Mouse (Mus musculus): ENCODE measurements around the gene Mogat2. TPM values are rescaled to one million over a fixed set of nuclear protein-coding genes. Genes with fewer than 3 reads are reported as not detected.

The Mogat2 gene
- polyA plus RNA-seq, 1 experiment from 2014 or later = 3.0 TPM

DNA sequence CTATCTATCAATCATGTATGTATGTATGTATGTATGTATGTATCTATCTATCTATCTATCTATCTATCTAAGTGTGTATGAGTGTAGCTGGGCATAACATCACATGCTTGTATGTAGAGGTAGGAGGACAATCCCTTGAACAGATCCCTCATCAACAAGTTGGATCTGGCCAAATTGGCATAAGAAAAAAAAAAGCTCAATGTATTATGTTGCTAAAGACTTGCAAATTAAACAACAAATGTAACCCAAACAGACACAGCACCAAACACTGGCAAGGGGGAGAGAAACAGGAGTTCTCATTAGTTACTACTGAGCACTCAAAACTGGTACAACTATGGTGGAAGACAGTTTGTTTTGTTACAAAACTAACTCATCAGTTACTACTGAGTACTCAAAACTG is 26.2 kb upstream of the Mogat2 start:
- Histone ChIP-seq H3K4me1 (peaks cover 13% of the 10 kb centered on the region), H3K36me3 (ENCODE audit: poor library complexity, severe bottlenecking) (no peaks in the 10 kb centered on the region), H3K9ac (no peak overlapping the region), H3K4me3 (no peak overlapping the region), H3K4me2 (no peak overlapping the region), H3K9me3 (replicated peaks) (no peaks in the 10 kb centered on the region), H3K27ac (no peak overlapping the region), H3K27me3 (0 out of 2 replicates have a peak, but pooled peaks cover 4% of the 10 kb centered on the region)
- ATAC-seq = no peak

GRCm38 (mm10) chr7:99263509-99263908 is 25.1 kb upstream of the Mogat2 start:
- H3K9me3 ChIP-seq (replicated peaks) = no peaks in the 10 kb centered on the region
- H3K27me3 ChIP-seq = 0 out of 2 replicates have a peak, but pooled peaks cover 4% of the 10 kb centered on the region
- H3K9ac ChIP-seq = no peak overlapping the region
- no peak overlapping the region for H3K4me2 ChIP-seq
- H3K27ac ChIP-seq = no peak overlapping the region
- H3K36me3 ChIP-seq (ENCODE audit: poor library complexity, severe bottlenecking) = no peaks in the 10 kb centered on the region
- H3K4me3 ChIP-seq = no peak overlapping the region
- no peak for ATAC-seq
- 78% methylated on average over 4 of the region's 4 CpGs for WGBS
- peaks cover 4% of the 10 kb centered on the region; the same call in 1 of the 2 replicates for H3K4me1 ChIP-seq

DNA sequence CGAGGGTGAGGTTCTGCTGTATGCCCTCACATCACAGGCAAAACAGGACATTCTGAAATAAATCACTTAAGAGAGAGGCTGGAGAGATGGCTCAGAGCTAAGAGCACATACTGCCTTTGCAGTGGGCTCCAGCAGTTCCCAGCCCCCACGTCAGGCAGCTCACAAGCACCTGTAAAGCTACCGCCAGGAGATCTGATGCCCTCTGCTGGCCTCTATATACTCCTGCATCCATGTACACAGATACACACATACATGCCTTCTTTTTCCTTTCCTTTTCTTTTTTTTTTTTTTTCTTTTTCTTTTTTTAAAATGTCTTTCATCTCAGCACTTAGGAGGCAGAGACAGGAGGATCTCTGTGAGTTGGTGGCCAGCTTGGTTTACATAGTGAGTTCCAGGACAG is 23.5 kb upstream of the Mogat2 start:
- Histone ChIP-seq H3K4me3 (no peak overlapping the region), H3K9me3 (replicated peaks) (no peaks in the 10 kb centered on the region), H3K9ac (no peak overlapping the region), H3K4me1 (peaks cover 4% of the 10 kb centered on the region; the same call in 1 of the 2 replicates), H3K36me3 (ENCODE audit: poor library complexity, severe bottlenecking) (no peaks in the 10 kb centered on the region), H3K27ac (no peak overlapping the region), H3K27me3 (0 out of 2 replicates have a peak, but pooled peaks cover 4% of the 10 kb centered on the region), H3K4me2 (no peak overlapping the region)
- 45% methylated on average over 3 of the region's 3 CpGs for WGBS
- no peak for ATAC-seq

DNA sequence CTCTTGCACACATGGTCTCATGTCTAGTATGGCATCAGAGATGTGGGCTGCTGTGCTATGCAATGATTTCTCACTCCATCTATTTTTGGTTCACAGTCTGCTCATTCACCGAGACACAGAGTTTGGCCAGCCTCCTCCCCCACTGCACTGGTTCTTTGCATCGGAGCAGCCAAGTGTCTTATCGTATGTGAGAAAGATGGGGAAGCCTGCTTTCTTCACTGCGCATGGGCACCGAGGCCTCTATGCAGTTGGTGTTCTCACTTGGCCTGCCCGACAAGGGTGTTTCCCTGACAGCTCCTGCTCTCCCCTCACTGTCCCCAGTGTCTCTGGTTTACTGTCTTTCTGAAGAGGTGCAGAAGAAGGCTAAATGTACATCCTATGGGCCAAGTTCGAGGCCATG is 16.6 kb upstream of the Mogat2 start:
- H3K36me3 ChIP-seq (ENCODE audit: poor library complexity, severe bottlenecking) = no peaks in the 10 kb centered on the region
- no peak for ATAC-seq
- WGBS = 86% methylated on average over 7 of the region's 7 CpGs

DNA sequence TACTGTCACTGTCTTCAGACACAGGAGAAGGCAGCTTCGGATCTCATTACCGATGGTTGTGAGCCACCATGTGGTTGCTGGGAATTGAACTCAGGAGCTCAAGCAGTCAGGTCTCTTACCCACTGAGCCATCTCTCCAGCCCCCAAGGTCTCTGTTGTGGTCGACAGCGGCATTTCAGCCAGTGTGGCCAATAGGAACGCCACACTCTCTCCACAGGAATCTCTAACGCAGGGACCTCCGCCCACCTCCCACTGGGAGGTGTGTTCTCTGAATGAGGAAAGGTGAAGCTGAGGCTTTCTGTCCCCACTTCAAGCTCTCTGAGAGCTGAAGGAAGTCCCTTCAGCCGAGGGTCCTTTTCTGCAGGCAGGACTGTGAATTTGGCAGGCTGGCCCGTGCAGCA is 12.0 kb upstream of the Mogat2 start:
- no peaks in the 10 kb centered on the region for H3K36me3 ChIP-seq (ENCODE audit: poor library complexity, severe bottlenecking)
- no peaks in the 10 kb centered on the region for H3K9me3 ChIP-seq (replicated peaks)
- peaks cover 18% of the 10 kb centered on the region for H3K27me3 ChIP-seq
- ATAC-seq = no peak
- H3K27ac ChIP-seq = no peak overlapping the region
- no peak overlapping the region for H3K4me2 ChIP-seq
- 31% methylated on average over 9 of the region's 9 CpGs for WGBS
- 0 out of 2 replicates have a peak, but pooled peaks cover 3% of the 10 kb centered on the region for H3K4me1 ChIP-seq
- H3K9ac ChIP-seq = no peak overlapping the region
- no peak overlapping the region for H3K4me3 ChIP-seq

More for the DNA sequence above, 16.6 kb upstream of the Mogat2 start:
- no peak overlapping the region for H3K9ac ChIP-seq
- no peak overlapping the region for H3K4me2 ChIP-seq
- no peaks in the 10 kb centered on the region for H3K9me3 ChIP-seq (replicated peaks)
- peaks cover 5% of the 10 kb centered on the region; the same call in 1 of the 2 replicates for H3K27me3 ChIP-seq
- no peaks in the 10 kb centered on the region for H3K4me1 ChIP-seq
- no peak overlapping the region for H3K4me3 ChIP-seq
- H3K27ac ChIP-seq = no peak overlapping the region

- no peaks in the 10 kb centered on the region for H3K9me3 ChIP-seq (replicated peaks)
- H3K4me1 ChIP-seq = 0 out of 2 replicates have a peak, but pooled peaks cover 3% of the 10 kb centered on the region
- no peak overlapping the region for H3K9ac ChIP-seq
- H3K36me3 ChIP-seq (ENCODE audit: poor library complexity, severe bottlenecking) = no peaks in the 10 kb centered on the region
- H3K27me3 ChIP-seq = peaks cover 18% of the 10 kb centered on the region
- under 1% methylated on average over 10 of the region's 10 CpGs for WGBS
- peak overlapping the region; percentile 46 for H3K4me3 ChIP-seq
- H3K27ac ChIP-seq = no peak overlapping the region
- ATAC-seq = peak; percentile 82
- H3K4me2 ChIP-seq = peak overlapping the region; percentile 70
These were observed 11.1 kb upstream of the Mogat2 start for GRCm38 (mm10) chr7:99249582-99249911.

DNA sequence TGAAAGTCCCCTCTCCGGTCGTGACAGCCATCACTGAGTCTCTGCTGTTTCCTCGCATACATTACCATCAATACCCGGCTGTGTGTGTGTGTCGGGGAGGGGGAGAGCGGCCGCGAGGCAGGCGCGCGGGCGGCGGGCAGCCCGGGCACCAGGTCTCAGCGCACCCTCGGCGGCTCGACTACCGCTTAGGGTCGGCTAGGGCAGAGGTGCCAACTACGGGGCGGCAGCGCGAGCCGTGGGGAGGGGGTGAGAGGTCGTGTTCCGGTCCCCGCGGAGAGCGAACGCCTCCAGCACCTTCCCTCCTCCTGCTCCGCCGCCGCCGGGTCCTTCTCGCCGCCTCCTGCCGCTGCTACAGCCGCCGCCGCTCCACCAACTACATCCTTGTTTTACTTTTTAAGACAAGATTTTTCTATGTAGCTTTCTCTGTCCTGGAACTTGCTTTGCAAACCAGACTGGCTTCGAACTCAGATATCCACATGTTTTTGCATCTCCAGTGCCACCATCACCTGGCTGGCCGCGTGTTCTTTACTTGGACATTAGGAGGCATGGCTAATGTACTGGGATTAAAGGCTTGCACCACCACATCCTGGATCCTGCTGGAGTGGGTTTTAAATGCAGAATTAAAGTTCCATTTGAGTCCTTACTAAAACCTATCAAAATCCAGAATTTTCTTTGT is 10.6 kb upstream of the Mogat2 start:
- H3K4me1 ChIP-seq = 0 out of 2 replicates have a peak, but pooled peaks cover 3% of the 10 kb centered on the region
- ATAC-seq = peak; percentile 64
- no peaks in the 10 kb centered on the region for H3K36me3 ChIP-seq (ENCODE audit: poor library complexity, severe bottlenecking)
- H3K9ac ChIP-seq = peak overlapping the region; percentile 55
- peak overlapping the region; percentile 70 for H3K4me2 ChIP-seq
- H3K4me3 ChIP-seq = peak overlapping the region; percentile 46
- H3K27me3 ChIP-seq = peaks cover 18% of the 10 kb centered on the region
- H3K9me3 ChIP-seq (replicated peaks) = no peaks in the 10 kb centered on the region
- H3K27ac ChIP-seq = no peak overlapping the region
- WGBS = 1% methylated on average over 42 of the region's 44 CpGs

DNA sequence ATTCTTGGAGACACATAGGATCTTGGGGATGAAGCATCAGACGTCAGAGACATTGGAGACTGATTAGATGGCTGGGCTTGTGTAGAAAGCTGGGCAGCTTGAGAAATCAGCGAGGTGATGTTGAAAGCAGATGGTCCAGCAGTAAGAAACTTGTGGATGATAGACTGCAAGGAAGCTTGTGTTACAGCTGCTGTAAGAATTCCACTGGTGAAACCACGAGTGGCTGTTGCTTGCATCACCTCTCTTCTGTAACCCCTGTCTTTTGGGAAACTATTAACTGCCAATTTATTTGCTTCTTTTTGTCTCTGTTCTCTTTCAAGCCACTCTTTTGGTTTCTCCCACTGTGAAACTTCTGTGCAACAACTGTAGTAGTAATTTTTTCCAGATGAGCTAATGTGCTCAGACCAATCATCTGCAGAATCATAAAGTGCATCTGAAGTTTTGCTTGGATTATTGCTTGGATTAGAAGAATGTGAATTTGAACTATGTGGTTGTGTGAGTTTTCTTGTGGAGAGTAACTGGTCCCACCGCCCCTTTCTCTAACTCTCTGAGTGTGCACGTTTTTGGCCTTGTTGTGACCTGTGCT is 9.8 kb upstream of the Mogat2 start:
- Histone ChIP-seq H3K27me3 (peaks cover 18% of the 10 kb centered on the region), H3K4me3 (no peak overlapping the region), H3K9ac (no peak overlapping the region), H3K9me3 (replicated peaks) (no peaks in the 10 kb centered on the region), H3K36me3 (ENCODE audit: poor library complexity, severe bottlenecking) (no peaks in the 10 kb centered on the region), H3K27ac (no peak overlapping the region), H3K4me2 (peak overlapping the region; percentile 70; the same call in 1 of the 2 replicates), H3K4me1 (0 out of 2 replicates have a peak, but pooled peaks cover 3% of the 10 kb centered on the region)
- ATAC-seq = no peak
- 49% methylated on average over 5 of the region's 5 CpGs for WGBS

GRCm38 (mm10) chr7:99242097-99242496 is 3.7 kb upstream of the Mogat2 start:
- Histone ChIP-seq H3K27ac (no peak overlapping the region), H3K36me3 (ENCODE audit: poor library complexity, severe bottlenecking) (no peaks in the 10 kb centered on the region), H3K4me3 (no peak overlapping the region), H3K27me3 (peaks cover 20% of the 10 kb centered on the region), H3K4me2 (no peak overlapping the region), H3K9ac (no peak overlapping the region), H3K4me1 (0 out of 2 replicates have a peak, but pooled peaks cover 9% of the 10 kb centered on the region), H3K9me3 (replicated peaks) (no peaks in the 10 kb centered on the region)
- 98% methylated on average over 11 of the region's 11 CpGs for WGBS
- no peak for ATAC-seq

DNA sequence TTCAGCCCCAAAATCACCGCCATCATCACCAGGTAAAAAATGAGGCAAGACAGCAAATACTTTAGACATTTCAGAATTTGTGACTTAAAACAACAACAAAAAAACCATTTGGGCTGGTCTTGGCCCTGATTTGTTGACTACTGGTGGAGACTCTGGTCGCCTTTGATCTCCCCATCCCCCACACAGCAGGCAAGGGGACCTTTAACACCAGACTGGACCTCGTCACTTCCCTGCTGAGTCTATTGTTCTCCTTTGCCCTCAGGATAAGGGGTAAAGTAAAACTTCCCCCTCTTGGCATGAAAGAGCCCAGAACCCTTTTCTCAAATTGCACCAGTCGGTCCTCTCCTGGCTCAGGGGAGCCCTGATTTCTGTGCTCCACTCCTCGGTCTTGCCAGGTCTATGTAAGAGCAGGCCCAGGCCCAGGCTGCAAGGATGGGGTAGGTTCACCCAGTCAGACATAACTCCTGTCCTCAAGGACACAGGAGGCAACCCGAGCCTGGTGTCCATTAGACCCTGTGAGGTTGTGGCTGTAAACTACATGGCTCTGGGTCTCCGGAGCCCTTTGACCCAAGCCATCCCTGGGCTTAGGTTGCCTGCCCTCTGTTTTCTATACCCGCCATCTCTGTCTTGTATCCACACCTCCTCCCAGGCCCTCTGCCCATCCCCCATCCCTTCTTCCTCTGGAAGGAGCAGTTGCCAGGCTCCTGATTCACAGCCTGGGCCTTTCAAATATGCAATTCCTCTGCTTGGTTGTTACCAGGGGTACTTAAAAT is 1.3 kb downstream of the Mogat2 start:
- H3K9me3 ChIP-seq (replicated peaks) = no peaks in the 10 kb centered on the region
- peaks cover 20% of the 10 kb centered on the region for H3K27me3 ChIP-seq
- H3K4me2 ChIP-seq = no peak overlapping the region
- H3K9ac ChIP-seq = no peak overlapping the region
- no peak overlapping the region for H3K4me3 ChIP-seq
- H3K27ac ChIP-seq = no peak overlapping the region
- ATAC-seq = no peak
- no peaks in the 10 kb centered on the region for H3K36me3 ChIP-seq (ENCODE audit: poor library complexity, severe bottlenecking)
- 0 out of 2 replicates have a peak, but pooled peaks cover 10% of the 10 kb centered on the region for H3K4me1 ChIP-seq
- 21% methylated on average over 8 of the region's 8 CpGs for WGBS

- 73% methylated on average over 2 of the region's 2 CpGs for WGBS
- Histone ChIP-seq H3K4me3 (no peak overlapping the region), H3K4me2 (no peak overlapping the region), H3K27ac (no peak overlapping the region), H3K9me3 (replicated peaks) (no peaks in the 10 kb centered on the region), H3K4me1 (0 out of 2 replicates have a peak, but pooled peaks cover 10% of the 10 kb centered on the region), H3K36me3 (ENCODE audit: poor library complexity, severe bottlenecking) (no peaks in the 10 kb centered on the region), H3K9ac (no peak overlapping the region), H3K27me3 (peaks cover 20% of the 10 kb centered on the region)
- ATAC-seq = no peak
These were observed 2.8 kb downstream of the Mogat2 start for GRCm38 (mm10) chr7:99235657-99236056.

- no peak overlapping the region for H3K9ac ChIP-seq
- peaks cover 20% of the 10 kb centered on the region for H3K27me3 ChIP-seq
- H3K4me3 ChIP-seq = no peak overlapping the region
- 0 out of 2 replicates have a peak, but pooled peaks cover 10% of the 10 kb centered on the region for H3K4me1 ChIP-seq
- WGBS = 35% methylated on average over 2 of the region's 2 CpGs
- H3K9me3 ChIP-seq (replicated peaks) = no peaks in the 10 kb centered on the region
- no peak overlapping the region for H3K4me2 ChIP-seq
- ATAC-seq = no peak
- no peaks in the 10 kb centered on the region for H3K36me3 ChIP-seq (ENCODE audit: poor library complexity, severe bottlenecking)
- H3K27ac ChIP-seq = no peak overlapping the region
These were observed 3.5 kb downstream of the Mogat2 start for GRCm38 (mm10) chr7:99234916-99235315.

Data from forebrain, embryonic 13.5 days (tissue).